Mouse (Mus musculus): ENCODE results near the gene Cep170b.

The Cep170b gene

DNA sequence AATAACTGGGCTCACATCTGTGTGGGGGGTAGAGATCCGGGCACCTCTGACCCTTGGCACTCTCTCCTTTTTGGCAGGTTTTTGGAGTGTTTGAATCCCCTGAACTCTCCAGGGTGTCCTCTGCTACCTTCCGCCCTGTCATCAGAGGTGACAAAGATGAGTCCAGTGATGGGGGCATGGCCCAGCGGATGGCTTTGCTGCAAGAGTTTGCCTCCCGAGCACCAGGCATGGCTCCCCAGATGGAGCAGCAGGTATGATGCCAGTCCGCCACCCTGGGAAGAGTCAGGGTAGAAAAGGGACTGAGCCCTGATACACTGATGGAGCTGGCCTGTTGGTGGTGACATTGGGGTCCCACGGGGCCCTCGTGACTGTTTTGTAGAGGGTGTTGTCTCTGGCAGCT is 16.8 kb downstream of the Cep170b start:
- in situ Hi-C loops (cut with MboI) = no loop called here

- in situ Hi-C loops (cut with MboI) = no loop called here
Observed at GRCm38 (mm10) chr12:112737761-112738160, 17.5 kb downstream of the Cep170b start.

- in situ Hi-C loops (cut with MboI) = no loop called here
Observed at GRCm38 (mm10) chr12:112738281-112739022, 18.2 kb downstream of the Cep170b start.

DNA sequence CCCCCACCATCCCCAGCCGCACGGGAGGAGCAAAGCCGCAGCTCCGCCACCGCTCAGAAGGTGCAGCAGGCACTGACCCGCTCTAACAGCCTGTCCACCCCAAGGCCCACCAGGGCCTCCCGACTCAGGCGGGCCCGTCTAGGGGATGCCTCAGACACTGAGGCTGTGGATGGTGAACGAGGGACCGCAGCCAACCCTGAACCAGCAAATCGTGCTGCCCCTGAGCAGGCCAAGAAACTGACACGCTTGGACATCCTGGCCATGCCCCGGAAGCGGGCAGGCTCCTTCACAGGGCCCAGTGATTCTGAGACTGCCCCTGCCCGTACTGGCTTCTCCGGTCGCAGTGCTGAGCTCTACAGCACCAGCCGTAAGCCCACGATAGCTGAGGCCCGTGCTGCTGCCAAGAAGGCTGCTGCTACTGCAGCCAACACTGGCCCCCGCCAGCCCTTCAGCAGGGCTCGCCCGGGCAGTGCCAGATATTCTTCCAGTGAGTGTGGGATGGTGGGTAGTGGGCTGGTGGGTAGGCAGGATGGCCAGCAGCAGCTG is 18.8 kb downstream of the Cep170b start:
- in situ Hi-C loops (cut with MboI) = no loop called here

DNA sequence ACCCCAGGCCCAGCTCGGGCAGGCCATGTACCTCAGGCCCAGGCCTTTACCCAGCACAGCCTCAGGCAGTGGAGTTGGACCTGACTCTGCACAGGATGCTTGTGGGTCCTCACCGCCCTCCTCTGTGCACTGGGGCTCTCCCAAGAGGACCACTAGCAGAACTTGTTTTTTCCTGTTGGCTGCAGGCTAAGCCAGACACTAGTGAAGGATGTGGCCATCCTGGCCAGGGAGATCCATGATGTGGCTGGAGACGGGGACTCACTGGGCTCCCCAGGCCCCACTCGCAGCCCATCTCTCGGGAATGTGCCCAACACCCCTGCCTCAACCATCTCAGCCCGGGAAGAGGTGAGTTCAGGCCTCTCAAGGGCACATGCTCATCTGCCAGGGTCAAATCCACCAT is 22.5 kb downstream of the Cep170b start:
- in situ Hi-C loops (cut with MboI) = no loop called here

- in situ Hi-C loops (cut with MboI) = no loop called here
Observed at GRCm38 (mm10) chr12:112743168-112743975, 23.1 kb downstream of the Cep170b start.

GRCm38 (mm10) chr12:112744211-112744610 is 24.0 kb downstream of the Cep170b start:
- in situ Hi-C loops (cut with MboI) = no loop called here

DNA sequence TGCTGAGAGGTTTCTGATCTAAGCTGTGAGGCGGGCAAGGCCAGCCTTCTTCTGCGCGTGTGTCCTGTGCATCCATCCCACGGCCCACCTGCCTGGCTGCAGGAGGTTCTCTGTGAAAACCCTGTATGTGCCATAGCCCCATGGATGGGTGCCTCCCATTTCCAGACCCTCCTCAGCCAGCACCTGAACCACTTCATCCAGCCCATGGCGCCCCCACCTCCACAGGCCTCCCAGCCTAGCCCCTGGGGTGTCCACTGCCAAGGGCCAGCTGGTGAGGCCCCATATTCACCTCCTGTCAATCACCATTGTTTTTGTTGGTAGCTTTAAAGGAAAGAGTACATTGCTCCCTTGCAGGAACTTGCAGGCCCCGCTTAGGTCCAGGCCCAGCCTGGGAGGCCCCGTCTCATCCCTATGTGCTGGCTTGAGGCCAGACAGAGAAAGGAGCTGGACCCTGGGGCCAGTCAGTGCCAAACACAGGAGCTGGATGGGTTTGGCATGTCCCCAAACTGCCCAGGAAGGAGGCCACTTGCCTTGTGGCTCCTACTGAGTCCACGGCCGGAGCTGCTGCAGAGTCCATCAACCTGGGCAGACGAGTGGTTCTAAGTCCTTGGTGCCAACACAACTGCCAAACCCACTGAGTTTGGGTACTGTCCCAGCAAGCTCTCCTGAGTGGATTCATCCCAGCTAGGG is 24.8 kb downstream of the Cep170b start:
- in situ Hi-C loops (cut with MboI) = no loop called here

DNA sequence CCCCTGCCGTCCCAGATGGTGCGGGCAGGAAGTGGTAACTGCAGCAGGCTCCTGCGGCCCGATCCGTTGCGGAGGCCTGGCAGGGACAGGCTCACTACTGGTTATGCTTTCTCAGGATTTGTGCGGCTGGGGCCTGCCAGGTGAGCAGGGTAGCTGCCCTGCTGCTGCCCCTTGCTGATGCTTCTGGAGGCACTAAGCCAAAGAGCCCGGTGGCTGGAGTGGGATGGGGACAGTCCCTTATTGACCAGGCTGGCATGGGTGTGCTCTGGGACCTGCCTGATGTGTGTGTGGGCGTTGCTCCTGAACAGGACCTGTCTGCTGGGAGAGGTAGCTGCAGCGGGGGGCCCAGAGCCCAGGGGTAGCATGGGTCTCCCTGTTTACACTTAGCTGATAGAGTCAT is 25.5 kb downstream of the Cep170b start:
- in situ Hi-C loops (cut with MboI) = no loop called here

DNA sequence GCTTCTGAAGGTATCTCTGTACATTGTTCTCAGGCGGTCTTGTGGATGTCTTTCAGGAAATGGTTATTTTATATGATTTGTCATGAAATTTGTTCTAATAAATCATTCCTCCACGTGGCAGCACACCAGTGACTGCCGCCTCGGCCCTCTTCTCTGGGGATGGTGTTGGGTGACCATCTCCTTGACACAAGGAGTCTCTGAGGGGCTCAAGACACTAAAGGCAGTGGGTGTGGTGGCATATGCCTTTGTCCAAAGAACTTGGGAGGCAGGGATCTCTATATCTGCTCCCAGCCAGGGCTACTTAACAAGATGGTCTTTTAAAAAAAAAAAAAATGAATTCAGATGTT is 26.2 kb downstream of the Cep170b start:
- in situ Hi-C loops (cut with MboI) = no loop called here

DNA sequence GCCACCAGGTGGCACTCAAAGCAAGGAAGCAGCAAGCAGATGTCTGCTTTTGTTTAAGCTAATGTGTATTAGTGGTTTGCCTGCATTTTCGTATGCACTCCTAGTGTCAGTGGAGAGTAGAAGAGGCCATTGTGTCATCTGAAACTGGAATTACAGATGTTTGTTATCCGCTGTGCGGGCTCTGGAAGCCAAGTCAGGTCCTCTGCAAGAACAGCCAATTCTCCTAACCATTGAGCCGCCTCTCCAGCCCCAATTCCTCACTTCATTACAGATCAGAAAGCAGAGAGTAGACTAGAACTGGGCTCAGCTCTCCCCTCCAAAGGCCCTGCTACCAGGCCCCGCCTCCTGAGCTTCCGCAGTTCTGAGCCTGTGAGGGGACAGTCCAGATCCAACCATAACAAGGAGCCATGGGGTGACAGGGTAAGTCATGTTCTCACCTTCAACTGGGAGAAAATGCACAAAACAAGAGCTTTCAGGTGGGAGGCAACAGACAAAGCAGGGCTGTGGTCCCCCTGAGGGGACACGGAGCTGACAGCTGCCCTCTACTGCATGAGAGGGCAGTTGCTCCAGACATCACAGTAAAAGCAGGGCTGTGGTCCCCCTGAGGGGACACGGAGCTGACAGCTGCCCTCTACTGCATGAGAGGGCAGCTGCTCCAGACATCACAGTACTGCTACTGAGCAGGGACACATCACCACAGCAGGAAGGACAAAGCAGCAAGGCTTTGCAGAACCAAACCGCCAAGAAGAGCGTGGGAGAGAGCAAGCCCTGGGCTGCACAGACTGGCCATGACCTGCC is 26.8 kb downstream of the Cep170b start:
- in situ Hi-C loops (cut with MboI) = no loop called here

DNA sequence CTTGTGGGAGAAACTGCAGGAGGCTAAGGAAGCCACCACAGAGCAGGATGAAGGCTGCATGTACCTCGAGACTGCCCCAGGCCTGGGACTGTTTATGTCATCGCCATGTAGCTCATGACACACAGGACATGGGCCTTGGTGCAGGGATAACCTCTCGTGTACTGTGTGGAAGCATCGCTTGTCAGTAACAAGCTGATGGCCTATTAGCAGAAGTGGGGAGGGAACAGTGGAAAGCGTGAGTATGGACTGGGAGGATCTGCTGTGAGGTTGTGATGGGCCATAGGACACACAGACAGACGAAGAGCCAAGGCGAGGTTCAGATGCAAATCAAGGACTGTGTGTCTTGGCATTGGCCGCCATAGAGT is 27.3 kb downstream of the Cep170b start:
- in situ Hi-C loops (cut with MboI) = no loop called here

- in situ Hi-C loops (cut with MboI) = loop anchor here (5.0 kb wide), 1 partner anchor 86 kb away; no protein-coding TSS in a partner anchor
Observed at GRCm38 (mm10) chr12:112750976-112751375, 30.7 kb downstream of the Cep170b start.

DNA sequence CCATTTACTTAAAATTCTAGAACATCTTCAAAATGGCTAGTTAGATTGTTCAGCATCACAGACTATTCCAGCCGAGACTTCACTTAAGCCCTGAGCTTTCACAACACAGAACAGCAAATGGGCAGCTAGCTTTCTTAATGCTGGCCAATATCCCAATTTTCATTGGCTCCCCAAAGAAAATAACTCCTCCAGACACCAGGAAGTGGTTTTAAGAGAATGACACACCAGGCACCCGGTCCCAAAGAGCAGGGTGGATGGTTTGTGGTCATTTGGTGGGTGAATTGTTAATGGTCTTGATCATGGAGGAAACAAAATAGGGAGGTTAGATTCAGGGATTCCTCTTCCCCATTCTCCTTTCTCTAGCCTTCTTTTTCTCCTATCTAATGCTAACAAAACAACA is 32.1 kb downstream of the Cep170b start:
- in situ Hi-C loops (cut with MboI) = loop anchor here (5.0 kb wide), 1 partner anchor 85 kb away; no protein-coding TSS in a partner anchor

DNA sequence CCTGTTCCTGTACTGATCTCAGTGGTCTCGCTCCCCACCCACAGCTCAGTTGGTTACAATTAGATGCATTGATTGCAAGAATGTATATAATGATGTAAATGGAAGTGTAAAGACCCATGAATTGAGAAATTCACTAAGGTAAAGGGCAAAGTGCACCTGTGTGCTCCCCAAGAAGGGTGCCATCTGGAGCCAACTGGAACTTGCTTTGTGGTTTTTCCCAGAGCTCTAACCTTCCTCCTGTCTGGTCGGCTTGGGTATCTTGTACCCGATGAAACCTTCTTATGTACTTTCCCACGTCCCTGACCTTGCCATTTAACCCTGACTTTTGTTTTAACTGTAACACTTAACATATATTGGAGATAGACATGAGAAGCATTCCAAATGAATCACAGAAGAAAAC is 35.6 kb downstream of the Cep170b start:
- in situ Hi-C loops (cut with MboI) = no loop called here

DNA sequence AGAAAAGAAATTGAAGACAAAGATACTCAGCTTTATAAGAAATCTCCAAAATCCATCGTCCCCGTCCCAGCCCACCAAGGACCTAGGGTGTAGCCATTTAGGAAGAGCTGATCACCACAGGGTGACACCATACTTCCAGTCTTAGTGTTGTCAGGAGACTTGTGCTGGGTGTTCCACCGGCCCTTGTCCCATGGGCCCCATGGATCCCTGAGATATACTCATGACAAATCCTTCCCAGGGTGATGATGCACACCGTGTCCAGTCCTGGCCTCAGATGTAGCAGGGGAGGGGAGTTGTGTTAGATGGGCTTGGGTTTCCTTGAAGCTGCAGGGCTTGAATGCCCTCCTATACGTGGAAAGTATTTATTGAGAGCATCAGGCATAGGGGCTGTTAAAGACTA is 37.6 kb downstream of the Cep170b start:
- in situ Hi-C loops (cut with MboI) = no loop called here

GRCm38 (mm10) chr12:112759471-112759870 is 39.2 kb downstream of the Cep170b start:
- in situ Hi-C loops (cut with MboI) = no loop called here

DNA sequence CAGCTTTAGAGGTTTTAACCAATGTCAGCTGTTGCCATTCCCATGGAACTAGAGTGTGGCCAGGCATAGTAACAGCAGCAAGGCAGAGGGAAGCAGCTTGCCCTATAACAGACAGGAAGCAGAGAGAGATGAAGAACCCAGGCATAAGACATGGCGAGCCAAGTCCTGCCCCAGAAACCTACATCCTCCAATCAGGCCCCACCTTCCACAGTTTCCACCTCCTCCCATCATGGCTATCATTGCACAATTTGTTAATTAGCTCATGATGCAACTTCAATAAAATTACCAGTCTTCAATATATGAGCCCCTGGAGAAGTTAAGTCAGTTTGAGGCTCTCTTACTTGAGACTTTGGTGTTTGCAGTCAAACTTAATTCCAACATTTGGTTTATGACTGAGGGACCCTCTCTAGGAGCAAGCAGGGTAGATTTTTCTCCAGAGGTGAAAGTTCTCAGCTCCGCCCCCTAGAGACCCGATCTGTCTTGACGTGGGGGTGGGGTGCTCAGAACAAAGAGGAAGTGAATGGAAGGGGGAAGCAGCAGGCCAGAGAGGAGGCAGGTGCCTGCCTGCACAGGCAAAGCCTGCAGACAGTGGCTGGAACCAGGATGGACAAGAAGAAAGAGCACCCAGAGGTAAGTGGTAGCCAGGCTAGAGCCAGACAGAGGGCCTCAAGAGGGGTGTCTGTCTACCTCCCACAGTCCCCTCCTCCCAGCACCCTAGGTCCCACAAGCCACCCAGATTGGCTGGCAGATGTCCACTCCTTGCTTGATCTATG is 40.1 kb downstream of the Cep170b start, which contains the start of gene Pld4:
Pld4 (plus strand) TSS at position 502 of the 773 bp plus-strand sequence.
- in situ Hi-C loops (cut with MboI) = no loop called here

- in situ Hi-C loops (cut with MboI) = no loop called here
Observed at GRCm38 (mm10) chr12:112761411-112761810, 41.2 kb downstream of the Cep170b start.

DNA sequence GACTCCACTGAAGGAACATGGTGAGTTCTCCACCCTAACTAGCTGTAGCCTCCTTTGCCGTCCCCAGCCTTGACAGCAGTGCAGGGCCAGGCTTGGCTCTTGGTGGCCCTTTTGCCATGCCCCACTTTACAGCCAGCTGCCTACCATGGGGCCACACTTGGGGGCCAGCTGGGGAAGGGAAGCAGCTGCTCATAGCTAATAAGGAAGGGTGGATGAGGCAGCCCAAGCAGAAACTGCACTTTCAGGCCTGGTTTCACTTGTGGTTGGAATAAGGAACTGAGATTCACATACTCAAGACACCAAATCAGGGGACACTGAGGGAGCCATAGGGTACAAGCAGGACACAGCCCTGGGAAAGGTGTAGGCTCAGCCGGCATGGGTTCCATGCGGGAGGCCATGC is 41.8 kb downstream of the Cep170b start:
- in situ Hi-C loops (cut with MboI) = no loop called here

- in situ Hi-C loops (cut with MboI) = no loop called here
Observed at GRCm38 (mm10) chr12:112763176-112763575, 42.9 kb downstream of the Cep170b start.

Measured in mature B cell (primary cell).